Mouse (Mus musculus): ENCODE measurements around the gene Sh3bp5l. TPM values are rescaled to one million over a fixed set of nuclear protein-coding genes. Genes with fewer than 3 reads are reported as not detected.
"Not testable (repeated sequence)": the region's sequence is repeated elsewhere in the genome, so short reads cannot be mapped to it uniquely, and the experiment has no call there.

Sh3bp5l gene
- polyA plus RNA-seq, 1 experiment from 2014 or later: 16.7 TPM

- WGBS (ENCODE audit: insufficient replicate concordance): 50% methylated on average over 7 of the region's 7 CpGs
- Histone ChIP-seq H3K4me1 (replicated peaks) (peaks cover 47% of the 10 kb centered on the region), H3K9ac (no peak overlapping the region), H3K4me2 (peak overlapping the region; percentile 76), H3K36me3 (replicated peaks) (no peaks in the 10 kb centered on the region), H3K27ac (replicated peaks) (peak overlapping the region; percentile 41; the same call in 1 of the 2 replicates), H3K4me3 (replicated peaks) (peak overlapping the region; percentile 36), H3K27me3 (peaks cover 2% of the 10 kb centered on the region; the same call in 1 of the 2 replicates), H3K9me3 (replicated peaks) (no peaks in the 10 kb centered on the region)
- no peak for ATAC-seq (ENCODE audit: insufficient read depth)
Observed at GRCm38 (mm10) chr11:58303594-58303993, 26.9 kb upstream of the Sh3bp5l start.

GRCm38 (mm10) chr11:58305299-58305698 lies 25.2 kb upstream of the Sh3bp5l start:
- not testable (repeated sequence) for H3K9ac ChIP-seq; H3K36me3 ChIP-seq (replicated peaks); H3K27me3 ChIP-seq; ATAC-seq (ENCODE audit: insufficient read depth); H3K4me3 ChIP-seq (replicated peaks); H3K27ac ChIP-seq (replicated peaks); H3K9me3 ChIP-seq (replicated peaks)
- H3K4me2 ChIP-seq: 0 out of 2 replicates have a peak overlapping the region, but pooled peaks have one; percentile 98
- 82% methylated on average over 8 of the region's 8 CpGs for WGBS (ENCODE audit: insufficient replicate concordance)
- H3K4me1 ChIP-seq (replicated peaks): peaks cover 47% of the 10 kb centered on the region

- peaks cover 37% of the 10 kb centered on the region for H3K4me1 ChIP-seq (replicated peaks)
- peak within 1 kb of the TSS; percentile 70 for H3K4me3 ChIP-seq (replicated peaks)
- no peaks in the 10 kb centered on the region for H3K9me3 ChIP-seq (replicated peaks)
- peak within 1 kb of the TSS; percentile 98 for H3K4me2 ChIP-seq
- under 1% methylated on average over 34 of the region's 34 CpGs for WGBS (ENCODE audit: insufficient replicate concordance)
- peaks cover 3% of the 10 kb centered on the region; the same call in 1 of the 2 replicates for H3K36me3 ChIP-seq (replicated peaks)
- no peaks in the 10 kb centered on the region for H3K27me3 ChIP-seq
- peak within 1 kb of the TSS; percentile 71 for H3K9ac ChIP-seq
- peak within 1 kb of the TSS; percentile 77 for H3K27ac ChIP-seq (replicated peaks)
- peak; percentile 50 for ATAC-seq (ENCODE audit: insufficient read depth)
Observed at GRCm38 (mm10) chr11:58306860-58307308, 23.6 kb upstream of the Sh3bp5l start, which contains the start of gene Zfp692. Gene Zfp692, plus strand, starts transcription at chr11:58307069.

GRCm38 (mm10) chr11:58307411-58308080 lies 23.0 kb upstream of the Sh3bp5l start:
- H3K36me3 ChIP-seq (replicated peaks): peaks cover 3% of the 10 kb centered on the region; the same call in 1 of the 2 replicates
- peak overlapping the region; percentile 70 for H3K4me3 ChIP-seq (replicated peaks)
- H3K27ac ChIP-seq (replicated peaks): peak overlapping the region; percentile 77
- peaks cover 37% of the 10 kb centered on the region for H3K4me1 ChIP-seq (replicated peaks)
- H3K9ac ChIP-seq: peak overlapping the region; percentile 71
- H3K4me2 ChIP-seq: peak overlapping the region; percentile 98
- ATAC-seq (ENCODE audit: insufficient read depth): peak; percentile 72
- H3K9me3 ChIP-seq (replicated peaks): no peaks in the 10 kb centered on the region
- H3K27me3 ChIP-seq: no peaks in the 10 kb centered on the region
- under 1% methylated on average over 42 of the region's 42 CpGs for WGBS (ENCODE audit: insufficient replicate concordance)

GRCm38 (mm10) chr11:58308661-58309060 lies 21.9 kb upstream of the Sh3bp5l start:
- Histone ChIP-seq H3K4me2 (no peak overlapping the region), H3K27ac (replicated peaks) (no peak overlapping the region), H3K4me1 (replicated peaks) (peaks cover 35% of the 10 kb centered on the region), H3K4me3 (replicated peaks) (no peak overlapping the region), H3K9me3 (replicated peaks) (no peaks in the 10 kb centered on the region), H3K9ac (no peak overlapping the region), H3K36me3 (replicated peaks) (peaks cover 7% of the 10 kb centered on the region; the same call in 1 of the 2 replicates), H3K27me3 (no peaks in the 10 kb centered on the region)
- 85% methylated on average over 9 of the region's 9 CpGs for WGBS (ENCODE audit: insufficient replicate concordance)
- no peak for ATAC-seq (ENCODE audit: insufficient read depth)

- H3K9ac ChIP-seq: no peak overlapping the region
- H3K4me1 ChIP-seq (replicated peaks): no peaks in the 10 kb centered on the region
- H3K4me3 ChIP-seq (replicated peaks): no peak overlapping the region
- H3K36me3 ChIP-seq (replicated peaks): peaks cover 57% of the 10 kb centered on the region
- no peak overlapping the region for H3K4me2 ChIP-seq
- ATAC-seq (ENCODE audit: insufficient read depth): no peak
- H3K27me3 ChIP-seq: no peaks in the 10 kb centered on the region
- no peaks in the 10 kb centered on the region for H3K9me3 ChIP-seq (replicated peaks)
- no peak overlapping the region for H3K27ac ChIP-seq (replicated peaks)
- 80% methylated on average over 6 of the region's 6 CpGs for WGBS (ENCODE audit: insufficient replicate concordance)
Observed at GRCm38 (mm10) chr11:58314069-58314468, 16.5 kb upstream of the Sh3bp5l start.

- Histone ChIP-seq H3K9ac (no peak overlapping the region), H3K36me3 (replicated peaks) (peaks cover 72% of the 10 kb centered on the region), H3K4me3 (replicated peaks) (no peak overlapping the region), H3K4me1 (replicated peaks) (no peaks in the 10 kb centered on the region; the same call in 1 of the 2 replicates), H3K27me3 (no peaks in the 10 kb centered on the region), H3K4me2 (no peak overlapping the region), H3K9me3 (replicated peaks) (no peaks in the 10 kb centered on the region), H3K27ac (replicated peaks) (no peak overlapping the region)
- 87% methylated on average over 5 of the region's 5 CpGs for WGBS (ENCODE audit: insufficient replicate concordance)
- ATAC-seq (ENCODE audit: insufficient read depth): no peak
Observed at GRCm38 (mm10) chr11:58315536-58316168, 14.9 kb upstream of the Sh3bp5l start.

- peak; percentile 14; the same call in 1 of the 2 replicates for ATAC-seq (ENCODE audit: insufficient read depth)
- Histone ChIP-seq H3K4me2 (no peak overlapping the region), H3K4me1 (replicated peaks) (peaks cover 4% of the 10 kb centered on the region), H3K9ac (no peak overlapping the region), H3K27me3 (no peaks in the 10 kb centered on the region), H3K9me3 (replicated peaks) (no peaks in the 10 kb centered on the region), H3K4me3 (replicated peaks) (no peak overlapping the region), H3K36me3 (replicated peaks) (peaks cover 78% of the 10 kb centered on the region), H3K27ac (replicated peaks) (no peak overlapping the region)
- 89% methylated on average over 17 of the region's 17 CpGs for WGBS (ENCODE audit: insufficient replicate concordance)
Observed at GRCm38 (mm10) chr11:58316344-58316743, 14.2 kb upstream of the Sh3bp5l start.

- H3K4me2 ChIP-seq: no peak overlapping the region
- no peak overlapping the region for H3K27ac ChIP-seq (replicated peaks)
- no peak overlapping the region for H3K9ac ChIP-seq
- H3K4me3 ChIP-seq (replicated peaks): no peak overlapping the region
- H3K4me1 ChIP-seq (replicated peaks): peaks cover 10% of the 10 kb centered on the region
- no peaks in the 10 kb centered on the region for H3K27me3 ChIP-seq
- no peak for ATAC-seq (ENCODE audit: insufficient read depth)
- WGBS (ENCODE audit: insufficient replicate concordance): 84% methylated on average over 28 of the region's 28 CpGs
- H3K36me3 ChIP-seq (replicated peaks): peaks cover 83% of the 10 kb centered on the region
- no peaks in the 10 kb centered on the region for H3K9me3 ChIP-seq (replicated peaks)
Observed at GRCm38 (mm10) chr11:58316768-58317390, 13.6 kb upstream of the Sh3bp5l start.

- Histone ChIP-seq H3K9me3 (replicated peaks) (no peaks in the 10 kb centered on the region), H3K4me1 (replicated peaks) (peaks cover 42% of the 10 kb centered on the region), H3K9ac (peak overlapping the region; percentile 89), H3K36me3 (replicated peaks) (peaks cover 52% of the 10 kb centered on the region), H3K4me3 (replicated peaks) (peak overlapping the region; percentile 75), H3K27ac (replicated peaks) (peak overlapping the region; percentile 98), H3K4me2 (peak overlapping the region; percentile 93), H3K27me3 (no peaks in the 10 kb centered on the region)
- ATAC-seq (ENCODE audit: insufficient read depth): peak; percentile 99
- WGBS (ENCODE audit: insufficient replicate concordance): under 1% methylated on average over 62 of the region's 63 CpGs
Observed at GRCm38 (mm10) chr11:58322824-58323569, 7.5 kb upstream of the Sh3bp5l start.

All from liver, embryonic 15.5 days (tissue).